Mouse (Mus musculus) left cerebral cortex, postnatal 10 days (tissue): ENCODE measurements around the gene Cobl. TPM values are rescaled to one million over a fixed set of nuclear protein-coding genes. Genes with fewer than 3 reads are reported as not detected.
A peak's percentile ranks its signal among the peaks of the same experiment; 100 is the strongest.

Source experiments
- DNase-seq, 2 experiments: peaks; one replicate each; pipeline ENCODE4 v3.0.0; 2021 to 2022; ENCODE audit warnings: low spot score in 2 of 2, mixed read lengths in 1 of 2; ENCODE audit errors: extremely low spot score in 1 of 2
- intact Hi-C: fragments of 180-260 bp; cut with DNase I; formaldehyde crosslinking; loops from one replicate; pipeline ENCODE4 v1.15.1; 2025
- total RNA-seq, 2 experiments: library from RNA; stranded (reverse); gene quantifications; 2 replicates each; pipeline ENCODE4 v1.2.3; 2021

The Cobl gene
- total RNA-seq, 2 experiments from 2014 or later = 46.0 to 50.0 TPM

DNA sequence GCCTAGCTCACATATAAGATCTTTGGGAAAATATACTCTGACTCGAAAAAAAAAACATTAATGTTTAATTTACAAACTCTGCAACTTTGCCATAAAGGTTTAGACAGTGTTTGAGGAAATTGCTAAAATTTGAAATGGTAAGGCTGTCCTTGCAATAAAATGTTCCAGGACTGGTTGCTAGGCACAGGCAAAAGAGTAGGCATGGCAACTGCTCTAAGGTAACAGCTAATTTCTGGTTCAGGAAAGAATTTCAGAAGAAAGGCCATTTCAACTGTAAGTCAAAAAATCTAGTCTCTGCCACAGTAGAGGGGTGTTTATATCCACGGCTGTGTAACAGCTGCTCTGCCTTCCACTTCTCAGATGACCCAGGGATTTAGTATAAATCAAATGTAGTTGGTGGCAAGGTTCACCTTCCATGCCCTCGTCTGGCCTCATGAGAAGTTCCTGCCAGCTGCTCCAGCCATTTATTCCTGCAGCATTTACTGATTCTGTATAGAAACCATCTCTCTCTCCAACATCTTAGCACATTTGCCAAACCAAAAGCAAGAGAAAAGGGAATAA, 113.7 kb downstream of the Cobl start:
- intact Hi-C loops = loop anchor here (10.0 kb wide), 2 partner anchors 326 to 366 kb away; no protein-coding TSS in a partner anchor
- no peak for DNase-seq

DNA sequence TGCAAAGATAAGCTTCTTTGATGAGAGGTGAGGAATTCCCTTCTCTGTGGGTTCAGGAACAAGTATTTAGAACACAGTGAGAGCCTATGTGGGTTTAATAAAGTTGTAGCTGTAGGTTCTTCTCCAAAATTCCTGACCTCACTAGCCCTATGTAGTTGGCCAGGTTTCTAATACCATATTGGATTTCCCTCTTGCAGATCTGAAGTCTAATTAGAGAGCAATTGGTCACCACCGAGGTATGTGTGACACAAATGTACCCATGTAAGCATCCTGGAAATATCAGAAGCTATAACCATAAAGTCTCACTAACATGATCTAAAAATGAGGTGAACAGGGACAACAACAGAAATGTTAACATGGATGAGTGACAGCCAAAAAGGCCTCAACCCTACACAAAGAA, 114.7 kb downstream of the Cobl start:
- intact Hi-C loops = loop anchor here (10.0 kb wide), 2 partner anchors 325 to 365 kb away; no protein-coding TSS in a partner anchor
- DNase-seq = no peak

DNA sequence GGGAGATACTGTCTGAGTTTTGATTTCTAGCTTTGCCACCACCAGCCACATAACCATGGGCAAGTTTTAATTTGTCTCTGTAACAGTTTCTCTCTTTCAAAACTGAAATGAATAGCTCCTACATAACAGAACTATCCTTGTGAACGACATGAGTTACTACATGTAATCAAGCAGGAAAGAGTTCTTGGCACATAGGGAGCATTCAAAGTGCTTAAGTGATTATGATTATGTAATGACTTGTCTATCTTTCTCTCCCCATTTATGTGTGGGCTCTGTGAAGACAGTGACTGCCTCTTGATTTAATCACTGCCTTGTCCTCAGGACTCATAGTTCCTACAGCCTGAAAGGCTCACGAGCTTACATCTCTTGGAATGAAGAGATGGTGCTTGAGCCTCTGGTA, 118.3 kb downstream of the Cobl start:
- intact Hi-C loops = no loop called here
- no peak for DNase-seq

DNA sequence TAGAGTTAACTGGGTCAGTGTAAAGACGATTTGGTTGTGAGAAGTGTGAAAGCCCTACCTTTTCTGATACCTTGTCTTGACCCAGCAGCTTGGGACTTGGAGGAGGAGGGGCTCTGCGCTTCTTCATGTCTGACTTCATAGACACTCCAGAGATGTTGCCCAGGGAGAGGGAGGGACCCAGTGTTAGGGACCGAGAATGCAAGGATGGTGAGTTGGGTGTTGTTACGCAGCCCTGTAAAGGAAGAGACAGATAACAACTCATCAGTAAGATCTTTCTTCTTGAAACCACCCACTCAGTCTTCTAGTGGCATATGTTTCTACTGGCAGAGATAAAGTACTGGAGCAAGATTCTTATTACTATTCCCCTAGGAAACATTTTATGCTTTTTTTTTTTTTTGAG, 121.1 kb downstream of the Cobl start:
- intact Hi-C loops = no loop called here
- DNase-seq = no peak

DNA sequence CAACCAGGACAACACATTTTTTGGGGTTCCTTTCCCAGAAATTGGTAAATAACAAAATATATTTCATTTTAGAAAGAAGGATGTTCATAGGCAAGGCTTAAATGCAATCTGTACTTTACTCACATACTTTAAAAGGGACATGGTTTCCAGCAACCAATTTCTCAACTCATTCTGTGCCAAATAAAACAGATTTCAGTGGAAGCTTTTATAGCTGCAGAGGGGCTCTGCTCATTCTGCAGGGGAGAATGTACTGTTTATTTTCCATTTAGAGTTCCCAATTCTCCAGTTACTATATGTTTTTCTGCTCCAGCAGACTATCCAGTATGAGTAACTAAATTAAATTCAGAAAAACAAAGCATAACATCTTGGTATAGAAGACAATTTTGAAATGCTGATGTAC, 124.1 kb downstream of the Cobl start:
- DNase-seq = no peak
- intact Hi-C loops = no loop called here

DNA sequence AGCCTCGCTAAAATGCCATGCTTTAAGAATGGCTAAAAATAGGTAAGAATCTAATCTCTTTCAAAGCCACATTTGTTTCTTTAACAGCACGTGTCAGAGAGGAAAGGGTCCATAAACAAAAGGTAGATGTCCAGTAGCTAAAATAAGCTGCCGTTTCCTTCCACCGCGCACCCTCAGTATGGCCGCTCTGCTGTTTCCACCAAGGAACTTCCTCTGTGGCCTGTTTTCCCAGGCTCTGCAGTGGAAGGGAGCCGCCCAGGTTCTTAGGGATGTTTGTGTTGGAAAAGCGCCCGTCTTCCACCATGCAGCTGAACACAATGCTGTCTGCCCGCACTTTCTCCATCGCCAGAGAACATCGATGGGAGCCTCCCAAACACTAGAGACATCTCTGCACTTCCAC, 128.6 kb downstream of the Cobl start:
- intact Hi-C loops = no loop called here

DNA sequence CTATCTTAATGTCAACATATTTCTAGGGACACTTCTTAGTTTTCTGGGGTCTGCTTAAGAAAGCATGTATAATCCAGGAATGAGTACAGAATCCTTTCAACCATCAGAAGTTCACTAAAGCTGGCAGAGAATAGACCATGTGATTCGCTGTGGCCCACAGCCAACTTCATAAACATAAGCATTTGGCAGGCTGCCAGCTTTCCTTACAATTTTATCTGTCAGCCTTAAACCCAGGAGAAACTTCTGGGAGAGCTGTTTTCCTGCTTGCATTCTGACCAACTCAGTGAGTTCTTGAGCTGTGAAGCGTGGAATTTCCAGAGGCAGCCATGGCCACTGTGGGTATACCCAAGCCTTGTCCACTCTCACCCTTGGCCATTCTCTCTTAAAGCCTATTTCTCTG, 132.8 kb downstream of the Cobl start:
- intact Hi-C loops = no loop called here
- DNase-seq = peak; percentile 67 to 76

More for the DNA sequence above, 128.6 kb downstream of the Cobl start:
- DNase-seq = peak in 1 of 2 experiments; percentile 87

DNA sequence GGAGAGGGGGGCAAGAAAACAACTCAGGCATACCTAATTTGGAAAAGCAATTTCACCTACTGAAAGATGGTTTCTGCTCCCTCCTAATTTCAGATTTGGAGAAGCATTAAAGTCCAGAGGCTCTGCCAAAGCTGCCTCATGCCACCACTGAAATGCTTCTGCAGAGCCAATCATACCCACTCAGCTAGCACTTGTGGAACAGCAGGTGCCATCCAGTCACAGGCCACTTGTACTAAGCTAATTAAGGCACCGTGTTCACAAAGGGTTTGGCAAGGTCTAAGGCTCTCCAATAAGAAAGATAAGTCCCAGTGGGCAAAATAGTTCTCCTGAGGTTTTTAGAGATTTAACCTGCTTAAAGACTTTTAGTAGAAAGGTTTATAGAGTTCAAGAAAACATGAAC, 143.3 kb downstream of the Cobl start:
- no peak for DNase-seq
- intact Hi-C loops = no loop called here

DNA sequence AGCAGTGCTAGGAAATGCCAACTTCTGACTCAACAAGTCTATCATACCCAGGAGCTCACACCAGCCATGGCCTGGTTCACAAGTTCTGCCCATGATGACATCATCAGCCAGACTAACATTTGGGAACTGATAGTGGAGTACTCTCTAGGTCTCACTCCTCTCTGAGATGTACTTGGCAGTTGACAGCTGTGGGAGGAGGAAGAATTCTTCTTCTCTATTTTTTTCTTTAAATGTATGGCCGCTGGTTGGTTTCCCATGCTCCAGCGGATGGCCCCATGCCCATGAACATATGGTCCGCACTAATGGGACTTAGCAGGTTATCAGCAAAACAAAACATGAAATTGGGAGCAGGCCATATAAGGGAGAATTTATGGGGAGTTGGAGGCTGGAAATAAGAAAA, 145.4 kb downstream of the Cobl start:
- intact Hi-C loops = loop anchor here (10.0 kb wide), 1 partner anchor 215 kb away; no protein-coding TSS in a partner anchor

DNA sequence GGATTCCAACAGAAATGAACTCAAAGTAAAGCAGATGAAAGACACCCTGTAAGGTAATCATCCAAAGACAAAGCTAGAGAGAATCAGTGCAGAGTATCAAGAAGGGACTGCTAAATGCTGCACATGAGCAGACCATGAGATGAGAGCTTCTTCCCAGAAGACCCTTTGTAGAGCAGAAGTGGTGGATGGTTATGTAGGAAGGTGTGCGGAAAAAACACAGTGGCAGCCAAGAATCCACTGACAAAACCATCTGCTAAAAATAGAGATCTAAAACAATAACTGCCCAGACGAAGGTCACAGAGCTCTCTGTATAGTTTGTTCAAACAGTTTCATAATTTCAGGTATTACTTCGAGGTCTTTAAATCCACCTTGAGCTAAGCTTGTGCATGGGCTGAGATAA, 149.1 kb downstream of the Cobl start:
- intact Hi-C loops = loop anchor here (2.0 to 10.0 kb wide), 2 partner anchors 43 to 219 kb away; no protein-coding TSS in a partner anchor
- DNase-seq = no peak

More for the DNA sequence above, 145.4 kb downstream of the Cobl start:
- no peak for DNase-seq

DNA sequence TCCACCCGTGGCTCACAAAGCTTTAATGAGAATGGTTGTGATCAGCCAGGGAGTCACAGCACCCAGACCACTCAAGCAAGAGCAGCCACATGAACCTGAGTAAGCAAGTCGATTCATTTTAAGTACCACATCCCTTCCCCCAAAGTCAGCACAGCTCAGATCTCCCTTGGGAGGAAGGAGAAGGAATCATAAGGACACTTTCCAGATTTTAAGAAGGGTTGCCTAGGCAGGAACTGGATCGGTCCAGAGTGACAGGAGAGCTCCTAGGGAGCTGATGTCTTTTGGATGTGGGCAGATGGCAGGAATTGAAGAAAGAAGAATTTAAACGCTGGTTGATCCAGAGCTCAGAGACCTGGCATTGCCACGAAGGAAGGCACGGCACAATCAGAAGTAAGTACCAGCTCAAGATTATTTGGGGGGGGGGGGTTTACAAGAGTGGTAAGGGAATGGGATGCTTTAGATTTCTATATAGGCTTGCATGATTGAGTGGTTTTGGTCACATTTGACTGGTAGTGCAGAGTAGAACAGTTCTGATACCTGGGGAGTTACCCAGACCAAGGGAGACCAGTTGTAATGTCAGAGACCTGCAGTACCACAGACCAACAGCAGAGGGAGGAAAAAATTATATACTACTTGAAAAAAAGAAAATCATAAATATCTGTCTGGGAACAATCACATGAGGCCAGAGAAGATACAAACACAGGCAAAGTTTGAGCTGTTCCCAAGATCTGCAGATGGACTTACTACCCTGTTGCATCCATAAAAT, 150.3 kb downstream of the Cobl start:
- no peak for DNase-seq
- intact Hi-C loops = loop anchor here (2.0 to 10.0 kb wide), 2 partner anchors 44 to 220 kb away; no protein-coding TSS in a partner anchor

DNA sequence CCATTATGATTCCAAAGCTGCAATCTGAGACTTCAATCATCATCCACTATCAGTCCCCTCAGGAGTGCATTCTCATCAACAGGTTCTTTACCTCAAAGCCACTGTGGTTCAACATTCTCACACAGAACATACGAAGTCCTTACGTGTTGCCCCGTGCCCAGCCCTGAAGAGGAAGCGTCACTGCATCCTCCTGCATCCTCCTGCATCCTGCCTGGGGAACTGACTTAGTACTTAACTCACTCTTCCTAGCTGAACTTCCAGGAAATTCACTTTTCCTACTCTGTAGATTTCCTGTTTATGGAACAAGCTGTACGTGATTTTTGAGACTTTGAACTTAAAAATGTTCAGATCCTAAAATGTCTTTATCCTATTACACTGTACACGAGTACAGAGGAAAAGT, 153.3 kb downstream of the Cobl start:
- intact Hi-C loops = loop anchor here (10.0 kb wide), 1 partner anchor 223 kb away; no protein-coding TSS in a partner anchor

DNA sequence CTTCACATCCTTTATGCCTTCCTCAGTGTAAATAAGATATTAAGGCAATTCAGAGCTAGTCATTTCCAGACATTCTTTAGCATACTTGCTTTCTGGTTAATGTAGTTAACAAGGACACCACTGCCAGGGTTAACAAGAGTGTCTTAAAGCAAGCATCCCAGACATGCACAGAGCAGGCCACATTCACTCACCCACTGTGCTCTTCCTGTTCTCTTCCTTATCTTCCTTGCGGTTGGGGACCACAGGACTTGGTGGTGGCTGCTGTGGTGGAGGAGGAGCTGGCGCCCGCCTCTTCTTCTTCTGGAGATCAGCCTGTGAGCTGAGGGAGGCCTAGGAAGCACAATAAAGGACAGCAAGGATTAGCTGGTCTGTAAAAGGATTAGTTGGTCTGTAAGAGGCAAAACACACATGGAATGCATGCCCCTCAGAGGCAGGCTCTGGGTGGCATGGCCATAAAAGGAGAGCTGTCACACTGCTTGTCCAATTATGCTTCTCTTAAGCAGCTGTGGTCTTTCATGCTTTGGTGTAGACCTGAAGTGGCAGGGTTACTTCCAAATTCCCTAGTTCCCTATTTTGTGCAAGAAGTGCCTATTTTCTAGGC, 155.2 kb downstream of the Cobl start:
- intact Hi-C loops = loop anchor here (10.0 kb wide), 1 partner anchor 225 kb away; no protein-coding TSS in a partner anchor
- DNase-seq = no peak

More for the DNA sequence above, 153.3 kb downstream of the Cobl start:
- DNase-seq = no peak

DNA sequence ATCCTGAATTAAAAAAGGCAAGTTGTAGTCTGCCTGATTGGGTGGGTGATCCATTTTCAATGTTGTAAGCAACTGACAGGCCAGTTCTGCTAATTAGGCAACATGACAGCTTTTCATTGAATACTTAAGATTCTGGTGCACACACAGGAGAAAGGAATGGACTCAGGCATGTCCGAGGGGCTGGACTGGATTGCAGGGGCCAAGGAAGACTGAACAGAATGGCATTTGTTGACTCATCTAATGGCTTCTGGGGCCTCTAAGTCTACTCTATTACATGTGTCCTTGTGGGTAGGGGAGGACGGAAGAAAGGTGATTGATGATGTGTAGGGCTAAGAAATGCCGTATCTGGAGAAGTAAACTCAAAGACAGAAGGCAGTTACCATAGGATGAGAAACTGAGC, 159.9 kb downstream of the Cobl start:
- no peak for DNase-seq
- intact Hi-C loops = no loop called here

DNA sequence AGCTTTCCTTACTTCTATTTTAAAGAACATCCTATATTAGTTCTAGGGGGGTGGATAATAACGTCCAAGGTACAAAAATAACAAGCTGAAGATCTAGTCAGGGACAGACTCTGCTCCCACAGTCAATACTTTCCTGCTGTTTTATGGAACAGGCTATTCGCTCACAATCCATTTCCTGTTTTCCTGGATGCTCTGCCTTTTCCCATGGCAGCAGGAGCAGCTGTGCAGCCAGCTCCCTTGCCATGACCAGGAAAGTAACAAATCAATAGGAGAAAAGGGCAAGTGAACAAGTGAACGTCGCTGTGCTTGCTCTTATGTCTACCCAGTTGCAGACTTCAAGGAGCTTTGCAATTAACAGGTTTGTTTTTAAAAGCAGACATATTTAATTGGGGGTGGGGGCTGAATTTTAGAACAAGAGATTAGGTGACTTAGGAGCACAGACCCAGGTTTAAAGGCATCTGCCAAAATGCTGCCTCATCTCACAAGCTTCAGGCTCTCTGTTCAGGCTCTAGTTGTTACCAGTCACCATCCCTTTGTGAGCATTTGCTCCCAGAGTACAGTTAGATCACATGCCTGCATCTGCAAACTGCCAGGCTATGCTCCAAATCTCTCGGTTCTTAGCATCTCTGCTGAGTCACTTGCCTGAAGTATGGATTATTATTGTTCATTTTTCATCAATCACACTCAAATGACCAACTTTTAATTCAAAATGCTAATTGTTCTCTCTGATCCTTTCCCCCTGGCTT, 164.9 kb downstream of the Cobl start:
- intact Hi-C loops = no loop called here
- DNase-seq = no peak

DNA sequence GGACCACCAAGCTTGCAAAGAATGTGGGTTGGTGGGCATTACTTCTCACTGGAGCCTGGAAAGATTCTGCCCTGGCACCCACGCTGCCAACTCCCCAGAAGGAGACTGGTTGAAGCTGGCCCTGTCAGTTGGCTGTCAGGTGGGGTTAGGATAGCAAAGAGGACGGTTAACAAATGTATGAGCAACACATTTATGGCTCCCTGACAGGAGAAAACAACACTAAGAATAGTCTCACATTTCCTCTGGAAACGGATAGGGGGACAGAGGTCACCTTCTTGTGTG, 173.2 kb downstream of the Cobl start:
- intact Hi-C loops = loop anchor here (5.0 kb wide), 2 partner anchors 264 to 469 kb away; no protein-coding TSS in a partner anchor
- DNase-seq = no peak

DNA sequence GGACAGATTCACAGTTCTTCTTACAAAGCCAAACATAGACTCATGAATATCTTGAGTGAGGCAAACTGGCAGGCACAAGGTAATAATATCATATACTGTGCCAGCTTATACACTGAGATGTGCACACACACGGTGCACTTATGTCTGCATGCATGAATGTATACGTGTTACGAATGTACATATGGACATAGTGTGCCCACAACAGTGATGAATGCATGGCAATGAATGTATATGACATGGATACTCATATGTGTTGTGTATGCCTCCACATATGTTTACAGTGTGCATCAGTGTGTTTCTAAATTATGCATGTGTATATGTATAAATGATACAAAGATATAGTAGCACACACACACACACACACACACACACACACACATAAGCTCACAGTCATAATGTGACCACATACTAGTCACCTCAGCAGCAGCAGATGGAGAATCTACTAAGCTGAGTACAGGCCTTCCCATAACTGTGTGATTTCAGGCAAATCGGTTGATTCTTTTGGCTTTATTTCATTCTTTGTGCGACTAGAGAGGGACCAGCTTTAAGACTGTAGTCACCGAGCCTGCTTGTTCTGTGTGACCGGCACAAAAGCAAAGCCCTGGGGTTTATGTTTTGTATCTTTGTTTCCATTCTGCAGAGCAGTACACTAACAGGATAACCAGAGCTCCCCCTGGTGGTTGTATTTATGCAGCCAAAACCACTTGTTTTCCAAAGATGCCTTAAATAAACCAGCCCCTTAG, 173.7 kb downstream of the Cobl start:
- intact Hi-C loops = loop anchor here (5.0 kb wide), 2 partner anchors 264 to 469 kb away; no protein-coding TSS in a partner anchor
- peak; percentile 62 to 69 for DNase-seq

DNA sequence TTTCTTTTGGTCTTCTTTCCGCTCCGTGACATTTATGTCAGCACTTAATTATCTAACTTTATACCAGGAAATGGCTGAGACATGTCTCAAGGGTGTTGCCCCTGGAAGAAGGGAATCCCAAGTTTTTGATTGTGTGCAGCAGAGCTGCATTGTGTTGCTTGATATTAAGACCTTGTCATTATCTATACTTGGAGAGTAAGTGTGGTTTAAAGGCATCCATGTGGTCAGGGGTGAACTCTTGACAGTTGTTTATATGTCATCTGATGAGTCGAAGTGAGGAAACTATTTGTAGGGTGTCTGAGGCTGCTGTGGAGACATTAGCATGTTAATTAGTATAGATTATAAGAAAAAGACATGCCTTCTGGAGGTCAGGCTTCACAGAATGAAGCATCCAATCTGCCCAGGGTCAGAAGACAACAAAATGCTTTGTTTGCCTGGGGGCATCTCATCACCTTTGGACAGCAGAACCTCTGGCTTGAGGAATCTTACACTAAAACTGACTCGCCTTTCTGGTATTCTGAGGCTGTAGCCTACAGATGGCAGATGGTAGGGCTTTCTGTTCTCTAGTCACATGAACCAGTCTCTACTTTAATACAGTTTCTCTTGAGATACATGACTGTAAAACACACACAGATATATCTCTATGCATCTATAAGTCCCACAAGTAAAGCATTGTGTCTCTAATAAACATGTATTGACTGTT, 179.3 kb downstream of the Cobl start:
- intact Hi-C loops = no loop called here
- no peak for DNase-seq
